Mouse (Mus musculus): ENCODE measurements at regions not wholly inside any gene's neighbourhood (a gene's known extent, or its start where the extent isn't known, plus 50 kb on each side); places are given as distances from the start of the nearest gene placed in this dataset.

DNA sequence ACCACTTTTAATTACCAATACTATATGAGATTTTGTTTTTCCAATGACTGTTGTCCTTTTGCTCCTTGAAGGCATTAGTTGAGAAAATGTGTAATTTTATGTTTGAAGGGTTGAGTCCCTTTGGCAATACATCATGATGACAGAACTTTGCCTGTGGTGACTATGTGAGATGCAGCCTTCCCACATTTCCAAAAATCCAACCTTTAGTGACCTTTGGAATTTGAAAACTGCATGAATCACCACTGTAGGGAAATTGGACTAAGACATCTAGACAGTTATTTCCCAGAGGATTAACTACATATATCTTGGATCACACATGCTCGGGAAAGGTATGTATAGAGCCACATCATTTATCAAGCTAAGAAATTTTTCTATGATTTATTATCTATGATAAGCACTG is 57.7 kb downstream of the Fbxo5 start:
- in situ Hi-C loops (cut with MboI, MseI): loop anchor here (25.0 kb wide), 1 partner anchor 965 kb away; no protein-coding TSS in a partner anchor

DNA sequence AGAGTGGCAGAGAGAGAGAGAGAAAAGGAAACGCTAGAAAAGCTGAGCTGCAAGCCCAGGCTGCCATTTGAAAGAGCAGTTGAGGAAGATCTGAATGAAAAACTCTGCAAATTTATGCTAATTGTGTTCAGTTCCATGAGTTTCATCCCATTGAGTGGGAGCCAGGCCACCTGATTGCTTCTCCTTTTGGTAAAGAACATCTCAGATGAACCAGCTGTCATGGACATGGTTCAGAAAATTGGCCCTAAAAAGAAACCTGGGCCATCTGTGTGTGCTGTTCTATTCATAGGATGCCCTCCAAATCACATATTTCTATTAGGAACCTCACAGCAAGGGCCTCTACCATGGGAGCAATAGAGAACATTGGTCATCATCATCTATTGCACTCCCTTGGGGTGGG is 70.3 kb downstream of the Fbxo5 start:
- in situ Hi-C loops (cut with MboI, MseI): loop anchor here (25.0 kb wide), 1 partner anchor 977 kb away; no protein-coding TSS in a partner anchor

DNA sequence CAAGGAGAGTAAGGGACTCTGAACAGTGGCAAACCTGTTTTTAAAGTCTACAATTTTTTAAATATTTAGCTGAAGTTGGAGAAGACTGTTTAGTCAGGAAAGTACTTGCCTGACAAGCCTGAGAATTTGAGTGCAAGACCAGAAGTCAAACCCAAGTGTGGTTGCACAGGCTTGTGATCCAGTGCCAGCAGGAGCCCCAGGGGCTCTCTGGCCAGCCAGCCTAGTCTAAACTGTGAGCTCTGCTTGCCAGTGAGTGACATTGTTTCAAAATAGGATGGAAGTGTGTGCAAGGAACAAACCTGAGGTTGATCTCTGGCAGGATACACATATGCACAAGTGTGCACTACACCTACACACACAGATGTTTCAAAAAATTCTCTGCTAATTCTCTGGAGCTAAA is 60.8 kb downstream of the Vip start:
- in situ Hi-C loops (cut with MboI, MseI): no loop called here

DNA sequence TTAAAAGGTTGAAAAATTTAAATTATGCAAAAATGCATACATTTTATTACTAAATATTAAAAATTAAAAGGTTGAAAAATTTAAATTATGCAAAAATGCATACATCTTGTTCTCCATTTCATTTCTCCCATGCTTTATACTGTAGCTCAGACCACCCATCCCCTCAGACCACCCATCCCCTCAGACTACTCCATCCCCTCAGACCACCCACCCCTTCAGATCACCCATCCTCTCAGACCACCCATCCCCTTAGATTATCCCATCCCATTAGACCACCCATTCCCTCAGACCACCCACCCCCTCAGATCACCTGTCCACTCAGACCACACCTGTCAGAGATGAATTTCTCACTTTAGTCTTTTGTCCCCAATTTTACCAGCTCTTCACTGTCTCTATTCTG is 58.4 kb downstream of the Vip start:
- in situ Hi-C loops (cut with MboI, MseI): no loop called here

All from T-helper 2 cell (primary cell).